Mouse (Mus musculus): ENCODE results near the gene Ttc23. TPM values are rescaled to one million over a fixed set of nuclear protein-coding genes. Genes with fewer than 3 reads are reported as not detected.

Gene Ttc23
- polyA plus RNA-seq, 1 experiment from 2014 or later = 50.9 TPM

- Histone ChIP-seq H3K4me3 (no peak overlapping the region), H3K9me3 (no peaks in the 10 kb centered on the region), H3K27me3 (no peaks in the 10 kb centered on the region), H3K27ac (no peak overlapping the region), H3K4me2 (replicated peaks) (no peak overlapping the region), H3K36me3 (no peaks in the 10 kb centered on the region), H3K9ac (no peak overlapping the region), H3K4me1 (peaks cover 4% of the 10 kb centered on the region; the same call in 1 of the 2 replicates)
- WGBS = 66% methylated on average over 2 of the region's 2 CpGs
- ATAC-seq (ENCODE audit: insufficient number of reproducible peaks, insufficient read depth, low FRiP score, low TSS enrichment) = no peak
Measured at GRCm38 (mm10) chr7:67787861-67788260, 140.7 kb downstream of the Ttc23 start.

- H3K4me1 ChIP-seq = peaks cover 4% of the 10 kb centered on the region; the same call in 1 of the 2 replicates
- H3K4me3 ChIP-seq = no peak overlapping the region
- no peaks in the 10 kb centered on the region for H3K36me3 ChIP-seq
- no peak overlapping the region for H3K27ac ChIP-seq
- no peaks in the 10 kb centered on the region for H3K27me3 ChIP-seq
- no peak for ATAC-seq (ENCODE audit: insufficient number of reproducible peaks, insufficient read depth, low FRiP score, low TSS enrichment)
- no peak overlapping the region for H3K9ac ChIP-seq
- 12% methylated on average over 10 of the region's 10 CpGs for WGBS
- no peak overlapping the region; the same call in 1 of the 2 replicates for H3K4me2 ChIP-seq (replicated peaks)
- no peaks in the 10 kb centered on the region for H3K9me3 ChIP-seq
Measured at GRCm38 (mm10) chr7:67788713-67789112, 141.5 kb downstream of the Ttc23 start.

- Histone ChIP-seq H3K4me2 (replicated peaks) (no peak overlapping the region), H3K4me1 (peaks cover 4% of the 10 kb centered on the region; the same call in 1 of the 2 replicates), H3K27me3 (no peaks in the 10 kb centered on the region), H3K9ac (no peak overlapping the region), H3K27ac (no peak overlapping the region), H3K36me3 (no peaks in the 10 kb centered on the region), H3K4me3 (no peak overlapping the region), H3K9me3 (no peaks in the 10 kb centered on the region)
- no peak for ATAC-seq (ENCODE audit: insufficient number of reproducible peaks, insufficient read depth, low FRiP score, low TSS enrichment)
- 55% methylated on average over 7 of the region's 7 CpGs for WGBS
Measured at GRCm38 (mm10) chr7:67791256-67791655, 144.0 kb downstream of the Ttc23 start.

GRCm38 (mm10) chr7:67793449-67793848 lies 146.2 kb downstream of the Ttc23 start:
- Histone ChIP-seq H3K4me2 (replicated peaks) (no peak overlapping the region), H3K36me3 (no peaks in the 10 kb centered on the region), H3K4me3 (no peak overlapping the region), H3K9me3 (no peaks in the 10 kb centered on the region), H3K9ac (no peak overlapping the region), H3K27ac (no peak overlapping the region), H3K27me3 (no peaks in the 10 kb centered on the region), H3K4me1 (peaks cover 7% of the 10 kb centered on the region; the same call in 1 of the 2 replicates)
- ATAC-seq (ENCODE audit: insufficient number of reproducible peaks, insufficient read depth, low FRiP score, low TSS enrichment) = no peak
- 69% methylated on average over 7 of the region's 7 CpGs for WGBS

GRCm38 (mm10) chr7:67797065-67797464 lies 149.9 kb downstream of the Ttc23 start:
- H3K9ac ChIP-seq = no peak overlapping the region
- H3K4me3 ChIP-seq = no peak overlapping the region
- no peaks in the 10 kb centered on the region for H3K27me3 ChIP-seq
- no peak overlapping the region for H3K27ac ChIP-seq
- H3K4me1 ChIP-seq = peaks cover 3% of the 10 kb centered on the region; the same call in 1 of the 2 replicates
- H3K36me3 ChIP-seq = no peaks in the 10 kb centered on the region
- H3K9me3 ChIP-seq = no peaks in the 10 kb centered on the region
- WGBS = 40% methylated on average over 8 of the region's 8 CpGs
- ATAC-seq (ENCODE audit: insufficient number of reproducible peaks, insufficient read depth, low FRiP score, low TSS enrichment) = no peak
- no peak overlapping the region for H3K4me2 ChIP-seq (replicated peaks)

GRCm38 (mm10) chr7:67798476-67798875 lies 151.3 kb downstream of the Ttc23 start:
- ATAC-seq (ENCODE audit: insufficient number of reproducible peaks, insufficient read depth, low FRiP score, low TSS enrichment) = no peak
- no peak overlapping the region for H3K9ac ChIP-seq
- no peak overlapping the region for H3K4me2 ChIP-seq (replicated peaks)
- no peaks in the 10 kb centered on the region for H3K27me3 ChIP-seq
- H3K4me3 ChIP-seq = no peak overlapping the region
- no peak overlapping the region for H3K27ac ChIP-seq
- WGBS = 76% methylated on average over 4 of the region's 4 CpGs
- H3K9me3 ChIP-seq = no peaks in the 10 kb centered on the region
- H3K36me3 ChIP-seq = no peaks in the 10 kb centered on the region
- peaks cover 8% of the 10 kb centered on the region for H3K4me1 ChIP-seq

GRCm38 (mm10) chr7:67800547-67800946 lies 153.3 kb downstream of the Ttc23 start:
- Histone ChIP-seq H3K9ac (no peak overlapping the region), H3K36me3 (no peaks in the 10 kb centered on the region), H3K9me3 (no peaks in the 10 kb centered on the region), H3K27me3 (no peaks in the 10 kb centered on the region), H3K27ac (no peak overlapping the region), H3K4me1 (peaks cover 12% of the 10 kb centered on the region), H3K4me2 (replicated peaks) (no peak overlapping the region), H3K4me3 (no peak overlapping the region)
- ATAC-seq (ENCODE audit: insufficient number of reproducible peaks, insufficient read depth, low FRiP score, low TSS enrichment) = no peak
- WGBS = 81% methylated on average over 6 of the region's 6 CpGs

GRCm38 (mm10) chr7:67801022-67801421 lies 153.8 kb downstream of the Ttc23 start:
- Histone ChIP-seq H3K36me3 (no peaks in the 10 kb centered on the region), H3K27me3 (no peaks in the 10 kb centered on the region), H3K4me3 (no peak overlapping the region), H3K4me2 (replicated peaks) (no peak overlapping the region), H3K4me1 (peaks cover 12% of the 10 kb centered on the region), H3K9me3 (no peaks in the 10 kb centered on the region), H3K9ac (no peak overlapping the region), H3K27ac (no peak overlapping the region)
- ATAC-seq (ENCODE audit: insufficient number of reproducible peaks, insufficient read depth, low FRiP score, low TSS enrichment) = no peak
- WGBS = 51% methylated on average over 4 of the region's 4 CpGs

- ATAC-seq (ENCODE audit: insufficient number of reproducible peaks, insufficient read depth, low FRiP score, low TSS enrichment) = peak; percentile 62
Measured at GRCm38 (mm10) chr7:67803015-67803856, 156.0 kb downstream of the Ttc23 start.

GRCm38 (mm10) chr7:67803857-67804215 lies 156.6 kb downstream of the Ttc23 start:
- H3K4me1 ChIP-seq = peaks cover 9% of the 10 kb centered on the region
- no peaks in the 10 kb centered on the region for H3K9me3 ChIP-seq
- H3K4me3 ChIP-seq = peak overlapping the region; percentile 37
- peak overlapping the region; percentile 33; the same call in 1 of the 2 replicates for H3K9ac ChIP-seq
- no peak; the same call in 1 of the 2 replicates for ATAC-seq (ENCODE audit: insufficient number of reproducible peaks, insufficient read depth, low FRiP score, low TSS enrichment)
- H3K4me2 ChIP-seq (replicated peaks) = peak overlapping the region; percentile 67
- H3K27ac ChIP-seq = no peak overlapping the region
- no peaks in the 10 kb centered on the region for H3K36me3 ChIP-seq
- no peaks in the 10 kb centered on the region for H3K27me3 ChIP-seq
- 12% methylated on average over 12 of the region's 13 CpGs for WGBS

More at GRCm38 (mm10) chr7:67803015-67803856, 156.0 kb downstream of the Ttc23 start:
- Histone ChIP-seq H3K36me3 (no peaks in the 10 kb centered on the region), H3K9ac (no peak overlapping the region), H3K27me3 (no peaks in the 10 kb centered on the region), H3K9me3 (no peaks in the 10 kb centered on the region), H3K4me3 (peak overlapping the region; percentile 37), H3K27ac (no peak overlapping the region), H3K4me2 (replicated peaks) (peak overlapping the region; percentile 67), H3K4me1 (peaks cover 9% of the 10 kb centered on the region)
- WGBS = 12% methylated on average over 28 of the region's 28 CpGs
